Mouse (Mus musculus) limb, embryonic 12.5 days (tissue): Measurements from ENCODE around the gene Sdf2l1. TPM values are rescaled to one million over a fixed set of nuclear protein-coding genes. Genes with fewer than 3 reads are reported as not detected.
"Not testable (repeated sequence)": the region's sequence is repeated elsewhere in the genome, so short reads cannot be mapped to it uniquely, and the experiment has no call there.

Experiments
- ATAC-seq: fragments of 200-750 bp; cut with Nextera tagmentation; 2 replicates; pipeline ENCODE4 v1.8.0; 2017; ENCODE audit warnings: low read depth, moderate TSS enrichment; ENCODE audit not compliant: insufficient number of reproducible peaks, insufficient read depth, low FRiP score, low TSS enrichment
- H3K27ac ChIP-seq: fragments of 300-500 bp; sonication (generic); 2 replicates; pipeline ENCODE4 v1.5.1; 2016; ENCODE audit warnings: mild to moderate bottlenecking, moderate library complexity
- H3K27me3 ChIP-seq: fragments of 300-500 bp; sonication (generic); 2 replicates; pipeline ENCODE4 v1.6.1; 2016; ENCODE audit warnings: mild to moderate bottlenecking, moderate library complexity
- H3K36me3 ChIP-seq: fragments of 300-500 bp; sonication (generic); 2 replicates; pipeline ENCODE4 v1.6.1; 2016; ENCODE audit warnings: mild to moderate bottlenecking, moderate library complexity
- H3K4me1 ChIP-seq: fragments of 300-500 bp; sonication (generic); replicated peaks from 2 replicates; pipeline ENCODE4 v1.6.1; 2016
- H3K4me2 ChIP-seq: fragments of 300-500 bp; sonication (generic); 2 replicates; pipeline ENCODE4 v1.6.1; 2016; ENCODE audit warnings: mild to moderate bottlenecking, moderate library complexity
- H3K4me3 ChIP-seq: fragments of 300-500 bp; sonication (generic); replicated peaks from 2 replicates; pipeline ENCODE4 v1.5.1; 2016; ENCODE audit warnings: mild to moderate bottlenecking
- H3K9ac ChIP-seq: fragments of 300-500 bp; sonication (generic); replicated peaks from 2 replicates; pipeline ENCODE4 v1.6.1; 2016; ENCODE audit warnings: mild to moderate bottlenecking, moderate library complexity
- H3K9me3 ChIP-seq: fragments of 300-500 bp; sonication (generic); 2 replicates; pipeline ENCODE4 v1.6.1; 2016; ENCODE audit warnings: mild to moderate bottlenecking, moderate library complexity
- WGBS: fragments of 180-500 bp; shearing (Covaris S2); methylation state at CpG from one replicate; pipeline ENCODE4 v1.1.7; 2016; 5-methylcytosine and 5-hydroxymethylcytosine counted together
- polyA plus RNA-seq: library from polyadenylated mRNA; unstranded; fragments of >200 nt; fragmentation: Nextera tagmentation; extraction: Ambion mirVana; gene quantifications from 2 replicates; pipeline ENCODE4 v1.2.1, GENCODE M21; 2016

Sdf2l1 gene
- 54.6 and 54.8 TPM in 2 replicates for polyA plus RNA-seq

DNA sequence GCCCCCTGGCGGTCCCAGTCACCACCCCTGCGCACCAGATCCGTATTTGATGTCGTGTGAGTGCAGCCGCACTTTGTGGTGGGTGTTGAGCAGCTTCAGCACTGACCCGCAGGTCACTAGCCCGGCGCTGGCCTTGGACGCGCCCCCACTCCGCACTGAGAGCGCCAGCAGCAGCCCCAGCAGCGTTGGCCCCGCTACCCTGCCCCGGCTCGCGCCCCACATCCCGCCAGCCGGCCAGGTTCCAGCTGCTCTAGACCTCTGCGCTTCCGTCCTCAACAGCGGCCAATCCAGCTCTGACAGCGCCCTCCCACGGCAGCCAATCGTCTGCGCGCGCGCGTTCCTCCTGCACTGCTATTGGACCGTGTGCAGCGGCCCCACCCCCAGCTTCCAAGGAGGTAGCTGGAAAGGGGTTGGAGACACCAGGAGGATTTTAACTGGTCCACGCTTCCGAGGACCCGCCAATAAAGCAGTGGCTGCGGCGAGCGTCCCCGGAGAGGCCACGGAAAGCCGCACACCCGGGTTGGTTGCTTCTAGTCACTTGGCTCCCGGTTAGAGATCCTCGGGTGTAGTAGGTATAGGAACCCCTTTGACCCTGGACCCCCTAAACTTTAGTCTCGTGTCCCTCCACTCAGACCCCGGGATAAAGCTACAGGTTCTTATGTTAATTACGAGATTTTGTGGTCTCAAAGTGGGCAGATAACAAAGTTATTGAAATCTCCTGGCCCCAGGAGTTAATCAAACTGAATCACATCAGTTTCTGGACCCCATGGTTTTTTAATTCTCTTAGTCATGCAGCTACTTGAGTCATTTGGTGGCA lies at the start of gene Sdf2l1:
TSS of gene Sdf2l1 (minus strand) at position 295 of the 817 bp plus-strand sequence.
- H3K9me3 ChIP-seq: no peaks in the 10 kb centered on the region
- peak within 1 kb of the TSS; percentile 79 for H3K4me3 ChIP-seq
- H3K9ac ChIP-seq: peak within 1 kb of the TSS; percentile 75
- H3K27ac ChIP-seq: peak within 1 kb of the TSS; percentile 85
- under 1% methylated on average over 47 of the region's 47 CpGs for WGBS
- H3K36me3 ChIP-seq: no peaks in the 10 kb centered on the region
- peak; percentile 98 for ATAC-seq
- H3K4me2 ChIP-seq: peak within 1 kb of the TSS; percentile 96
- H3K27me3 ChIP-seq: no peaks in the 10 kb centered on the region
- peaks cover 18% of the 10 kb centered on the region for H3K4me1 ChIP-seq

DNA sequence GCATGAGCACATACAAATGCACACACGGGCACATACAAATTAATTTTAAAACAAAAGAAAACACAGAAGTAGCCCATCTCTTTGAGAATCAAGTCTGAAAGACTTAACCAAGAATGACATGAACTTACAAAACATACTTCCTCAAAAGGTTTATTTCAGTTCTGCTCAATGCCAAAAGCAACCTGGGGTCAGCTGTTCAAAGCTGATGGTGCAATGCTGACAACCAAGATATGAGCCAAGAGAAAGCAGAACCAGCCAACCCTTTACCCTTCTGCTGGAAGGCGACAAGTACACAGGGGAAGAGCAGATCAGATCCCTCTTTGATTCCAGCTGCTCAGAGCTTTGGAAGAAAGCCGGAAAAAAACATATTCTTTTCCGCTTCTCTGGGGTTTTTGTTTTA lies 49.2 kb upstream of the Sdf2l1 start:
- Histone ChIP-seq H3K27me3 (no peaks in the 10 kb centered on the region), H3K9me3 (0 out of 2 replicates have a peak, but pooled peaks cover 3% of the 10 kb centered on the region), H3K4me2 (no peak overlapping the region), H3K4me3 (no peak overlapping the region), H3K27ac (no peak overlapping the region), H3K4me1 (no peaks in the 10 kb centered on the region), H3K36me3 (peaks cover 35% of the 10 kb centered on the region), H3K9ac (no peak overlapping the region)
- ATAC-seq: no peak
- WGBS: 92% methylated on average over 4 of the region's 4 CpGs

DNA sequence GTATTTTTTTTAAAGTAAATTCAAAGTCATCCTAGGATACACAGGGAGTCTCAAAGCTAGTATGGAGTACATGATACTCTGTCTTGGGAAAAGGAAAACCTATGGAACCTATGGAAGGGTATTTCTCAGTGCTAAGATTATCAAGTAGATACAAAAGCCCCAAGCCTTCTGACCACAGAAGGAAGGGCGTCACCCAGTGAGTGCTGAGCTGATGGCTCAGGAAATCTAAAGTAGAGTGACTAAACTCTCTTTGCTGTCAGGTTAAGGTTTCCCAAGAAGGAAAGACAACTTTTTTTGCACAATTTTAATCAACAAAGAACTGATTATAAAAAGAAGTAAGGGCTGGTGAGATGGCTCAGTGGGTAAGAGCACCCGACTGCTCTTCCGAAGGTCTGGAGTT lies 47.5 kb upstream of the Sdf2l1 start:
- Histone ChIP-seq H3K4me1 (no peaks in the 10 kb centered on the region), H3K4me3 (no peak overlapping the region), H3K4me2 (no peak overlapping the region), H3K9me3 (no peaks in the 10 kb centered on the region), H3K27ac (no peak overlapping the region), H3K27me3 (no peaks in the 10 kb centered on the region), H3K36me3 (peaks cover 37% of the 10 kb centered on the region), H3K9ac (no peak overlapping the region)
- 90% methylated on average over 3 of the region's 3 CpGs for WGBS
- no peak for ATAC-seq

DNA sequence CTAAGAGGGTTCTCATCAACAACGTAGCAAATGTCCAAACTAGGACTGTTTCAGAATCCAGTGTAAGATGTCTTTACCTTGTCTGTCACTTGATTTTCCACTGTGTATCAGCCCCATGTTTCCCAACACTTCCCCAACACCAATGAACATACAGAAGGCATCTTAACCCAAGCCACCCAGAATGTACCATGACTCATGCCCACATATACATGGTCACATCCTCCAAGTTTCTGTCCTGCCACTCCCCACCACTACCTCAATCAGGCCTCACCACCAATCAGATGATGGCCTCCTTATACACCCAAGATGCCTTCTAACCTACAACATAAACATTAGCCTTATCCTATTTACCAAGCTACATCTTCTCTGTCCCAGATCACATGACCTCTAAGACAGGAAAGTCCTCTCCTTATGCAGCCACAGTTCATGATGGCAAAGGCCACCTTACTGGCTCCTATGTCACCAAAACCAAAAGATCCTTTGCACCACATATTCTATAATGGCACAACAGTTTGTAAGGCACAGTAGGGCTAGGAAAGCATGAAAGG lies 45.5 kb upstream of the Sdf2l1 start:
- WGBS: 100% methylated on average over 1 of the region's 1 CpGs
- no peaks in the 10 kb centered on the region for H3K27me3 ChIP-seq
- H3K4me3 ChIP-seq: no peak overlapping the region
- H3K27ac ChIP-seq: no peak overlapping the region
- ATAC-seq: no peak
- H3K36me3 ChIP-seq: peaks cover 51% of the 10 kb centered on the region
- no peak overlapping the region for H3K4me2 ChIP-seq
- H3K4me1 ChIP-seq: no peaks in the 10 kb centered on the region
- H3K9me3 ChIP-seq: no peaks in the 10 kb centered on the region
- no peak overlapping the region for H3K9ac ChIP-seq

DNA sequence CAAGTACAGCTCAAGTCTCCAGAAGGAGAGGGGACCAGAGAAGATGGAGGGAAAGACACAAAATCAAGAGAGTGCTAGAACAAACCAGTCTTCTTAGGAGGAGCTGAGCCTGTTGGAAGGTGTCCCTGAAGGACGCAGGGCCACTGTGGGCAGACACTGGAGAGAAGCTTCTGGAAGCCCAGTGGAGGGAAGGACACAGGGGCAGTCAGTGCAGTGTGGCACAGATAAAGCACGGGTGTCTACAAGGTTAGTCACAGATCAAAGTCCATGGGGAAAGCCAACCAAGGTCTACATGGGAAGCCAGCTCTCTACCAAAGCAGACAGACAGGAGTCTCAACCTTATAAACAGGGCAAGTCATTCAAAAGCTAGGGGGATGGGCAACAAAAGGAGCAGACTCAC lies 43.6 kb upstream of the Sdf2l1 start:
- H3K27me3 ChIP-seq: no peaks in the 10 kb centered on the region
- H3K4me1 ChIP-seq: no peaks in the 10 kb centered on the region
- H3K4me3 ChIP-seq: no peak overlapping the region
- no peak overlapping the region for H3K4me2 ChIP-seq
- peaks cover 70% of the 10 kb centered on the region for H3K36me3 ChIP-seq
- 87% methylated on average over 2 of the region's 2 CpGs for WGBS
- no peak for ATAC-seq
- H3K9me3 ChIP-seq: no peaks in the 10 kb centered on the region
- H3K9ac ChIP-seq: no peak overlapping the region
- no peak overlapping the region for H3K27ac ChIP-seq

DNA sequence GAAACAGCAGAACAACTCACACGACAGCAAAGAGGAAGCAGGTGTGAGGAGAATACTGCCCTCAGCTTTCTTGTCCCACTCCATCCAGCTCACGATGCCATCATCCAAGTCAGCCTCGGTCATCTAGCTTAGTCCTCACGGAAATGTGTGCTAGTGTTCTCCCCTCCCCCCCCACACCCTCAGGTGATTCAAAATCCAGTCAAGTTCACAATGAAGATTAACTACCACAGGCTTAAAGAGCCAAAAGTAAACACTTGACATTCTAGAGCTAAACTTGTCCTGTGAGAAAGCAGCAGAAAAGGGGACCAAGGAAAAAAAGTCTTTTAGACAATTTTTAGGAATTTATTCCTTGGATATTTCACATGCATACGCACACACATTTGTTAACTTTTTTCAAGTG lies 35.9 kb upstream of the Sdf2l1 start:
- Histone ChIP-seq H3K9ac (no peak overlapping the region), H3K4me3 (no peak overlapping the region), H3K9me3 (no peaks in the 10 kb centered on the region), H3K27ac (no peak overlapping the region), H3K4me1 (no peaks in the 10 kb centered on the region), H3K36me3 (peaks cover 68% of the 10 kb centered on the region), H3K4me2 (no peak overlapping the region), H3K27me3 (no peaks in the 10 kb centered on the region)
- WGBS: 86% methylated on average over 5 of the region's 5 CpGs
- ATAC-seq: no peak

DNA sequence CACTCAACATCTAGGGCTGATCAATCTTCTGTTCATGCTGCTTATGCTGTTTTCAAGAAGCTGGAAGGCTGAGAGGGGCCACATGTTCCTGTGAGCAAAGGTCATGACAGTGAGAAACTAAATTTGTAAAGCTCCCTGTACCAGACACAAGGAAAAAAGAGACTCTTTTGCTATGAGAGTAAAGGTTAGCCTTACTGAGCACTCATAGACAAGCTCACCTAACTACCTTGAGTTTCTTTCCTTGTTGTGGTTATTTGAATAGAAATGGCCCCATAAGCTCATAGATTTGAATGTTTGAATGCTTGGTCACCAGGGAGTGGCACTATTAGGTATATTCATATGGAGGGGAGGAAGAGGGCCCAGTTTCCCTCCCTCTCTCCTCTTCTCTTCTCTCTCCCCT lies 35.0 kb upstream of the Sdf2l1 start:
- Histone ChIP-seq H3K36me3 (peaks cover 67% of the 10 kb centered on the region), H3K9me3 (no peaks in the 10 kb centered on the region), H3K4me3 (no peak overlapping the region), H3K4me1 (no peaks in the 10 kb centered on the region), H3K9ac (no peak overlapping the region), H3K27ac (no peak overlapping the region), H3K27me3 (no peaks in the 10 kb centered on the region), H3K4me2 (no peak overlapping the region)
- no peak for ATAC-seq

DNA sequence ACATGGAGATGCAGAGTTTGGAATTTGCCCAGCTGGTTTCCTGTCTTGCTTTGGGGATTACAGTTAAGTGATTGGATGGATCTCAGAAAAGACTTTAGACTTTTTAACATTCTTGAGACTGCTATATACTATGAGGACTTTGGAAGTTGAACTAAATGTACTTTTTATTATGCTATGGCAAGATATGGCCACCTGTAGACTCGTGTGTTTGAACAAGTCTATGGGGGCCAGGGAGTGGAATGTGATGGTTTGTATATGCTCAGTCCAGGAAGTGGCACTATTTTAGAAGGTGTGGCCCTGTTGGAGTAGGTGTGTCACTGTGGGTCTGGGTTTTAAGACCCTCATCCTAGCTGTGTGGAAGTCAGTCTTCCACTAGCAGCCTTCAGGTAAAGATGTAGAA lies 33.3 kb upstream of the Sdf2l1 start:
- not testable (repeated sequence) for ATAC-seq, H3K27ac ChIP-seq, H3K9ac ChIP-seq, H3K9me3 ChIP-seq, H3K4me1 ChIP-seq, H3K4me3 ChIP-seq, H3K4me2 ChIP-seq, H3K27me3 ChIP-seq
- 94% methylated on average over 1 of the region's 1 CpGs for WGBS
- H3K36me3 ChIP-seq: peaks cover 56% of the 10 kb centered on the region

DNA sequence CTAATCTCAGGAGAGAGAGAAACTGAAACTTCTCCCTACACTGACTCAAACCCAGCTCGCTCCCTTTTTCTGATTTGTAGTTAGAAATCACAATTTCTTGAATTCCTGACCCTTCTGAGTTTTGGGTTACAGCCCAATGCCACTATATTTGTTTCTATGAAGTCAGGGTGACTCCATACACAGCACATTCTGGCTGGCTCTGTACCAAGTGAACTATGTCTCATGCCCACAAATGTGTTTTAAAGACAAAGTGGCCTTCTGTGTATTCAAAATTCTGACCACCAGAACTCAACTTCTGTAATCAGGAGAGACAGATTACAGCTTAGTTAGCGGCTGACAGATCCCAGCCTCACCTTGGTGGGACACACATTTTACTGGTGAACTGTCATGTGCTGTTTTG lies 22.2 kb upstream of the Sdf2l1 start:
- Histone ChIP-seq H3K9me3 (no peaks in the 10 kb centered on the region), H3K27ac (no peak overlapping the region), H3K4me1 (no peaks in the 10 kb centered on the region), H3K4me3 (no peak overlapping the region), H3K4me2 (no peak overlapping the region), H3K9ac (no peak overlapping the region), H3K36me3 (peaks cover 82% of the 10 kb centered on the region), H3K27me3 (no peaks in the 10 kb centered on the region)
- no peak for ATAC-seq
- WGBS: 96% methylated on average over 2 of the region's 2 CpGs

DNA sequence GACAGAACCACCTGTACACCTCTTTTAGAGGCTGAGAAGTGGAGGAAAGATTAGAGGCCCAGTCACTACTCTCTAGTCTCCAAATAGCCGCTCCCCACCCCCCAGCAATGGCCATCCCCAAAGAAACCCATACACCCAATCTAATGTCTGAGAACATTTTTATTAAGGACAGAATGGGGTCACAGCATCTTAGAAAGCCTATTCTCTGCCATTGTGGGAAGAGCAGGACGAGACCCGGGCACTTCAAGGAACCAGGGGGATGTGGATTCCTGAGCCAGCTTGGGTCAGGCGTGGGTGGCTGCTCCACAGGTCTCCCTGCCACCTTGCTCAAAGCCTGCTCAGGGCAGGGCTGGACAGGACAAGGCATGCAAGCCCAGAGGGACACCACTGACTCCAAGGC lies 19.7 kb upstream of the Sdf2l1 start:
- Histone ChIP-seq H3K27me3 (peaks cover 17% of the 10 kb centered on the region), H3K4me3 (no peak overlapping the region), H3K4me2 (no peak overlapping the region), H3K4me1 (peaks cover 11% of the 10 kb centered on the region; the same call in 1 of the 2 replicates), H3K36me3 (peaks cover 57% of the 10 kb centered on the region), H3K9ac (no peak overlapping the region), H3K27ac (no peak overlapping the region), H3K9me3 (no peaks in the 10 kb centered on the region)
- 92% methylated on average over 4 of the region's 4 CpGs for WGBS
- no peak for ATAC-seq

DNA sequence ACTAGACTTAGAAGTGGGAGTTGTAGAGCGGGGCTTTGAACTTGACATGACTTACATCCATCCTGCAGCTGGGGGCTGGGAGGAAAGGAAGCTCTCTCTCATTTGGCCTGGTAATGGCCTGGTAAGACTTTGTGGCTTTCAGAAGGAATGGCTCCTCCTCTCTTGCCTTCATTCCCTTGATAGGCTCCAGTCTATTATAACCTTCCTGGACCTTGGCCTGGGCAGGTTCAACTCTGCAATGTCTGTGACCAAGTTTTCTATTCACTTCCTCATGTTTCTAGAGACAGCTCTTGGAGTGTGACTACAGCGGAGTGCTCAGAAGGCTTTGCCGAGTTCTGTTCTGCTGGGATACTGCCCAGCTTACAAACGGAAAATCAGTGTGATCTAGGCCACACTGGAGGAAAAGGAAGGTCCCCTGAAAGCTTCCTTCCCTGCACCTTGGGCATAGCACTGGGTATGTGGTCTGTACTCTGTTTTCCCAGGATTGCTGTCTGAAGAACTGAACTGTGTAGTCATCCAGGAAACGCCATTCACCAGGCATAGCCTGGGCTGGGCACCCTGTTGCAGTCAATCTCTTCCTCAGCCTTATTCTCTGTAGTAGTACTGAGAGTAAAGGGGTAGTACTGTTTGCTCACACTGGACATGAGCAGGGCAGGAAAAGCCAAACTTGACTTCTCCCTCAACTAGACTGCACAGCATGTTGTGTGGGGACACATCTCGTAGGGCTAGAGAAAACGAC lies 18.5 kb upstream of the Sdf2l1 start:
- peaks cover 46% of the 10 kb centered on the region for H3K36me3 ChIP-seq
- ATAC-seq: no peak
- H3K27ac ChIP-seq: no peak overlapping the region
- peaks cover 11% of the 10 kb centered on the region; the same call in 1 of the 2 replicates for H3K4me1 ChIP-seq
- no peak overlapping the region for H3K4me3 ChIP-seq
- no peak overlapping the region for H3K9ac ChIP-seq
- no peaks in the 10 kb centered on the region for H3K9me3 ChIP-seq
- 82% methylated on average over 7 of the region's 7 CpGs for WGBS
- peaks cover 17% of the 10 kb centered on the region for H3K27me3 ChIP-seq
- no peak overlapping the region for H3K4me2 ChIP-seq
